Mouse (Mus musculus): ENCODE results near the gene Reln. TPM values are rescaled to one million over a fixed set of nuclear protein-coding genes. Genes with fewer than 3 reads are reported as not detected.

The Reln gene
- polyA plus RNA-seq, 1 experiment, result 1.4 TPM

- no peaks in the 10 kb centered on the region for H3K4me1 ChIP-seq (ENCODE audit: control insufficient read depth, insufficient read depth, low read length)
- no peaks in the 10 kb centered on the region for H3K27me3 ChIP-seq (ENCODE audit: control insufficient read depth, insufficient read depth, low read length, poor library complexity, severe bottlenecking)
- no peak overlapping the region for H3K9ac ChIP-seq (ENCODE audit: low read depth, poor library complexity, severe bottlenecking)
- no peak overlapping the region for H3K27ac ChIP-seq (ENCODE audit: insufficient read depth, low read length)
- no peaks in the 10 kb centered on the region for H3K9me3 ChIP-seq (replicated peaks; ENCODE audit: control insufficient read depth, insufficient read depth, low read length, poor library complexity, severe bottlenecking)
- H3K36me3 ChIP-seq (ENCODE audit: control insufficient read depth, insufficient read depth, low read length, poor library complexity, severe bottlenecking), result no peaks in the 10 kb centered on the region
- no peak for TF ChIP-seq EP300 (IDR thresholded peaks at IDR 0.05; ENCODE audit: insufficient read depth, low read depth, low read length)
- TF ChIP-seq CTCF (IDR thresholded peaks at IDR 0.05; ENCODE audit: low read depth, low read length), result no peak
- no peak for TF ChIP-seq POLR2A (IDR thresholded peaks at IDR 0.05; ENCODE audit: insufficient read depth, low read length)
- no peak overlapping the region for H3K4me3 ChIP-seq (ENCODE audit: low read depth, low read length)
These were observed 190.9 kb downstream of the Reln start for GRCm38 (mm10) chr5:22153601-22154000.

GRCm38 (mm10) chr5:22141821-22142220 is 202.7 kb downstream of the Reln start:
- no peak overlapping the region for H3K9ac ChIP-seq (ENCODE audit: low read depth, poor library complexity, severe bottlenecking)
- H3K27ac ChIP-seq (ENCODE audit: insufficient read depth, low read length), result no peak overlapping the region
- no peaks in the 10 kb centered on the region for H3K36me3 ChIP-seq (ENCODE audit: control insufficient read depth, insufficient read depth, low read length, poor library complexity, severe bottlenecking)
- no peaks in the 10 kb centered on the region; the same call in 1 of the 2 replicates for H3K9me3 ChIP-seq (replicated peaks; ENCODE audit: control insufficient read depth, insufficient read depth, low read length, poor library complexity, severe bottlenecking)
- TF ChIP-seq EP300 (IDR thresholded peaks at IDR 0.05; ENCODE audit: insufficient read depth, low read depth, low read length), result no peak
- no peak for TF ChIP-seq CTCF (IDR thresholded peaks at IDR 0.05; ENCODE audit: low read depth, low read length)
- TF ChIP-seq POLR2A (IDR thresholded peaks at IDR 0.05; ENCODE audit: insufficient read depth, low read length), result no peak
- H3K4me3 ChIP-seq (ENCODE audit: low read depth, low read length), result no peak overlapping the region
- no peaks in the 10 kb centered on the region for H3K4me1 ChIP-seq (ENCODE audit: control insufficient read depth, insufficient read depth, low read length)
- H3K27me3 ChIP-seq (ENCODE audit: control insufficient read depth, insufficient read depth, low read length, poor library complexity, severe bottlenecking), result no peaks in the 10 kb centered on the region; the same call in 1 of the 2 replicates

- no peak overlapping the region for H3K27ac ChIP-seq (ENCODE audit: insufficient read depth, low read length)
- H3K36me3 ChIP-seq (ENCODE audit: control insufficient read depth, insufficient read depth, low read length, poor library complexity, severe bottlenecking), result no peaks in the 10 kb centered on the region
- no peaks in the 10 kb centered on the region; the same call in 1 of the 2 replicates for H3K27me3 ChIP-seq (ENCODE audit: control insufficient read depth, insufficient read depth, low read length, poor library complexity, severe bottlenecking)
- H3K9me3 ChIP-seq (replicated peaks; ENCODE audit: control insufficient read depth, insufficient read depth, low read length, poor library complexity, severe bottlenecking), result no peaks in the 10 kb centered on the region; the same call in 1 of the 2 replicates
- H3K4me3 ChIP-seq (ENCODE audit: low read depth, low read length), result no peak overlapping the region
- TF ChIP-seq POLR2A (IDR thresholded peaks at IDR 0.05; ENCODE audit: insufficient read depth, low read length) (no peak), CTCF (IDR thresholded peaks at IDR 0.05; ENCODE audit: low read depth, low read length) (no peak), EP300 (IDR thresholded peaks at IDR 0.05; ENCODE audit: insufficient read depth, low read depth, low read length) (no peak)
- H3K4me1 ChIP-seq (ENCODE audit: control insufficient read depth, insufficient read depth, low read length), result no peaks in the 10 kb centered on the region
- no peak overlapping the region for H3K9ac ChIP-seq (ENCODE audit: low read depth, poor library complexity, severe bottlenecking)
These were observed 205.5 kb downstream of the Reln start for GRCm38 (mm10) chr5:22139015-22139414.

- Histone ChIP-seq H3K4me1 (ENCODE audit: control insufficient read depth, insufficient read depth, low read length) (no peaks in the 10 kb centered on the region), H3K27ac (ENCODE audit: insufficient read depth, low read length) (no peak overlapping the region), H3K9me3 (replicated peaks; ENCODE audit: control insufficient read depth, insufficient read depth, low read length, poor library complexity, severe bottlenecking) (no peaks in the 10 kb centered on the region; the same call in 1 of the 2 replicates), H3K4me3 (ENCODE audit: low read depth, low read length) (no peak overlapping the region), H3K9ac (ENCODE audit: low read depth, poor library complexity, severe bottlenecking) (no peak overlapping the region), H3K36me3 (ENCODE audit: control insufficient read depth, insufficient read depth, low read length, poor library complexity, severe bottlenecking) (no peaks in the 10 kb centered on the region), H3K27me3 (ENCODE audit: control insufficient read depth, insufficient read depth, low read length, poor library complexity, severe bottlenecking) (no peaks in the 10 kb centered on the region)
- TF ChIP-seq EP300 (IDR thresholded peaks at IDR 0.05; ENCODE audit: insufficient read depth, low read depth, low read length) (no peak), CTCF (IDR thresholded peaks at IDR 0.05; ENCODE audit: low read depth, low read length) (no peak), POLR2A (IDR thresholded peaks at IDR 0.05; ENCODE audit: insufficient read depth, low read length) (no peak)
These were observed 210.1 kb downstream of the Reln start for GRCm38 (mm10) chr5:22134402-22134801.

- TF ChIP-seq POLR2A (IDR thresholded peaks at IDR 0.05; ENCODE audit: insufficient read depth, low read length) (no peak), CTCF (IDR thresholded peaks at IDR 0.05; ENCODE audit: low read depth, low read length) (no peak), EP300 (IDR thresholded peaks at IDR 0.05; ENCODE audit: insufficient read depth, low read depth, low read length) (no peak)
- Histone ChIP-seq H3K36me3 (ENCODE audit: control insufficient read depth, insufficient read depth, low read length, poor library complexity, severe bottlenecking) (no peaks in the 10 kb centered on the region), H3K27me3 (ENCODE audit: control insufficient read depth, insufficient read depth, low read length, poor library complexity, severe bottlenecking) (no peaks in the 10 kb centered on the region), H3K27ac (ENCODE audit: insufficient read depth, low read length) (no peak overlapping the region), H3K4me3 (ENCODE audit: low read depth, low read length) (no peak overlapping the region), H3K9ac (ENCODE audit: low read depth, poor library complexity, severe bottlenecking) (no peak overlapping the region), H3K4me1 (ENCODE audit: control insufficient read depth, insufficient read depth, low read length) (no peaks in the 10 kb centered on the region), H3K9me3 (replicated peaks; ENCODE audit: control insufficient read depth, insufficient read depth, low read length, poor library complexity, severe bottlenecking) (no peaks in the 10 kb centered on the region)
These were observed 212.6 kb downstream of the Reln start for GRCm38 (mm10) chr5:22131730-22132522.

- Histone ChIP-seq H3K27ac (ENCODE audit: insufficient read depth, low read length) (no peak overlapping the region), H3K27me3 (ENCODE audit: control insufficient read depth, insufficient read depth, low read length, poor library complexity, severe bottlenecking) (no peaks in the 10 kb centered on the region), H3K4me1 (ENCODE audit: control insufficient read depth, insufficient read depth, low read length) (no peaks in the 10 kb centered on the region), H3K36me3 (ENCODE audit: control insufficient read depth, insufficient read depth, low read length, poor library complexity, severe bottlenecking) (no peaks in the 10 kb centered on the region), H3K4me3 (ENCODE audit: low read depth, low read length) (no peak overlapping the region), H3K9ac (ENCODE audit: low read depth, poor library complexity, severe bottlenecking) (no peak overlapping the region), H3K9me3 (replicated peaks; ENCODE audit: control insufficient read depth, insufficient read depth, low read length, poor library complexity, severe bottlenecking) (no peaks in the 10 kb centered on the region)
- TF ChIP-seq CTCF (IDR thresholded peaks at IDR 0.05; ENCODE audit: low read depth, low read length) (no peak), EP300 (IDR thresholded peaks at IDR 0.05; ENCODE audit: insufficient read depth, low read depth, low read length) (no peak), POLR2A (IDR thresholded peaks at IDR 0.05; ENCODE audit: insufficient read depth, low read length) (no peak)
These were observed 216.9 kb downstream of the Reln start for GRCm38 (mm10) chr5:22127583-22127982.

Data from ES-Bruce4 (cell line).